Mouse (Mus musculus): ENCODE results near the gene Anxa2. TPM values are rescaled to one million over a fixed set of nuclear protein-coding genes. Genes with fewer than 3 reads are reported as not detected.

The Anxa2 gene
- 48.8 and 105 TPM in 2 replicates for polyA plus RNA-seq (2014; fragmentation: Nextera tagmentation; extraction: Ambion mirVana)

- Histone ChIP-seq H3K4me2 (ENCODE audit: low read length) (peak within 1 kb of the TSS; percentile 64), H3K27ac (replicated peaks; ENCODE audit: low read depth, low read length) (peak within 1 kb of the TSS; percentile 45; the same call in 1 of the 2 replicates), H3K36me3 (ENCODE audit: control insufficient read depth, insufficient read depth, low read length) (no peaks in the 10 kb centered on the region), H3K4me3 (replicated peaks; ENCODE audit: low read depth, low read length) (peak within 1 kb of the TSS; percentile 37), H3K9me3 (ENCODE audit: control insufficient read depth, low read length) (no peaks in the 10 kb centered on the region), H3K4me1 (ENCODE audit: control insufficient read depth, insufficient read depth, low read length) (peaks cover 6% of the 10 kb centered on the region; the same call in 1 of the 2 replicates), H3K27me3 (ENCODE audit: control insufficient read depth, insufficient read depth, low read length) (peaks cover 17% of the 10 kb centered on the region; the same call in 1 of the 2 replicates), H3K9ac (replicated peaks; ENCODE audit: low read length) (peak within 1 kb of the TSS; percentile 56)
- ATAC-seq (ENCODE audit: low FRiP score, low TSS enrichment) (peak; percentile 55), DNase-seq (peak; percentile 78)
- 13% methylated on average over 37 of the region's 37 CpGs for WGBS
Measured at GRCm38 (mm10) chr9:69453066-69453900, at the start of gene Anxa2. Anxa2 (plus strand) TSS chr9:69453620.

- no peaks in the 10 kb centered on the region for H3K9me3 ChIP-seq (ENCODE audit: control insufficient read depth, low read length)
- no peak overlapping the region for H3K4me2 ChIP-seq (ENCODE audit: low read length)
- H3K27me3 ChIP-seq (ENCODE audit: control insufficient read depth, insufficient read depth, low read length): no peaks in the 10 kb centered on the region
- 60% methylated on average over 6 of the region's 6 CpGs for WGBS
- H3K4me1 ChIP-seq (ENCODE audit: control insufficient read depth, insufficient read depth, low read length): no peaks in the 10 kb centered on the region
- DNase-seq (peak; percentile 11), ATAC-seq (ENCODE audit: low FRiP score, low TSS enrichment) (no peak)
- H3K4me3 ChIP-seq (replicated peaks; ENCODE audit: low read depth, low read length): no peak overlapping the region
- H3K27ac ChIP-seq (replicated peaks; ENCODE audit: low read depth, low read length): no peak overlapping the region
- H3K36me3 ChIP-seq (ENCODE audit: control insufficient read depth, insufficient read depth, low read length): peaks cover 6% of the 10 kb centered on the region; the same call in 1 of the 2 replicates
- H3K9ac ChIP-seq (replicated peaks; ENCODE audit: low read length): no peak overlapping the region
Measured at GRCm38 (mm10) chr9:69404671-69405070, 48.7 kb upstream of the Anxa2 start.

DNA sequence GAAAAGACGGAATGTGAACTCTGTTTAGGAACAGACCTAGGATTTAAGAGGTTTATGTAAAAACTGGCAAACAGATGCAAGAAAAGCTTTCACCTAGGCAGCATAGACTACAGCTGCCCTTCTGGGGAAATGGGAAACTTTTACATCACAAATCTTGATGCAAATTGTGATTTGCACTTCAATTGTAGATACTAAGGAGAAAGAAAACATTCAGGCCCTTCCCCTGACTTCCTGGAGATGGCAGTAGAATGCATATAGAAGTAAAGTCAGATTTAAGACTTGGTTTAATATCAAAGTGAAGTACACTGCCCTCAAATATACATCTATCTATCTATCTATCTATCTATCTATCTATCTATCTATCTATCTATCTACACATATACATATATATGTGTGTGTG lies 33.9 kb upstream of the Anxa2 start:
- ATAC-seq (ENCODE audit: low FRiP score, low TSS enrichment) (no peak), DNase-seq (peak; percentile 56)
- Histone ChIP-seq H3K4me2 (ENCODE audit: low read length) (no peak overlapping the region), H3K27ac (replicated peaks; ENCODE audit: low read depth, low read length) (no peak overlapping the region), H3K4me1 (ENCODE audit: control insufficient read depth, insufficient read depth, low read length) (no peaks in the 10 kb centered on the region), H3K36me3 (ENCODE audit: control insufficient read depth, insufficient read depth, low read length) (peaks cover 37% of the 10 kb centered on the region), H3K4me3 (replicated peaks; ENCODE audit: low read depth, low read length) (no peak overlapping the region), H3K9ac (replicated peaks; ENCODE audit: low read length) (no peak overlapping the region), H3K27me3 (ENCODE audit: control insufficient read depth, insufficient read depth, low read length) (no peaks in the 10 kb centered on the region), H3K9me3 (ENCODE audit: control insufficient read depth, low read length) (no peaks in the 10 kb centered on the region)
- WGBS: 89% methylated on average over 1 of the region's 1 CpGs

GRCm38 (mm10) chr9:69430531-69430930 lies 22.9 kb upstream of the Anxa2 start:
- H3K4me3 ChIP-seq (replicated peaks; ENCODE audit: low read depth, low read length): no peak overlapping the region
- no peak overlapping the region for H3K27ac ChIP-seq (replicated peaks; ENCODE audit: low read depth, low read length)
- no peak overlapping the region for H3K4me2 ChIP-seq (ENCODE audit: low read length)
- no peaks in the 10 kb centered on the region for H3K9me3 ChIP-seq (ENCODE audit: control insufficient read depth, low read length)
- no peak overlapping the region for H3K9ac ChIP-seq (replicated peaks; ENCODE audit: low read length)
- no peaks in the 10 kb centered on the region for H3K27me3 ChIP-seq (ENCODE audit: control insufficient read depth, insufficient read depth, low read length)
- peaks cover 24% of the 10 kb centered on the region for H3K36me3 ChIP-seq (ENCODE audit: control insufficient read depth, insufficient read depth, low read length)
- no peak for DNase-seq
- no peak for ATAC-seq (ENCODE audit: low FRiP score, low TSS enrichment)
- 0 out of 2 replicates have a peak, but pooled peaks cover 13% of the 10 kb centered on the region for H3K4me1 ChIP-seq (ENCODE audit: control insufficient read depth, insufficient read depth, low read length)
- 87% methylated on average over 3 of the region's 3 CpGs for WGBS

GRCm38 (mm10) chr9:69431863-69432555 lies 21.4 kb upstream of the Anxa2 start:
- no peaks in the 10 kb centered on the region for H3K9me3 ChIP-seq (ENCODE audit: control insufficient read depth, low read length)
- no peak for ATAC-seq (ENCODE audit: low FRiP score, low TSS enrichment)
- H3K36me3 ChIP-seq (ENCODE audit: control insufficient read depth, insufficient read depth, low read length): peaks cover 14% of the 10 kb centered on the region; the same call in 1 of the 2 replicates
- no peak overlapping the region for H3K4me3 ChIP-seq (replicated peaks; ENCODE audit: low read depth, low read length)
- WGBS: 16% methylated on average over 6 of the region's 6 CpGs
- no peaks in the 10 kb centered on the region for H3K27me3 ChIP-seq (ENCODE audit: control insufficient read depth, insufficient read depth, low read length)
- H3K4me1 ChIP-seq (ENCODE audit: control insufficient read depth, insufficient read depth, low read length): 0 out of 2 replicates have a peak, but pooled peaks cover 13% of the 10 kb centered on the region
- 0 out of 2 replicates have a peak overlapping the region, but pooled peaks have one; percentile 13 for H3K4me2 ChIP-seq (ENCODE audit: low read length)
- H3K9ac ChIP-seq (replicated peaks; ENCODE audit: low read length): no peak overlapping the region
- peak; percentile 77 for DNase-seq
- no peak overlapping the region; the same call in 1 of the 2 replicates for H3K27ac ChIP-seq (replicated peaks; ENCODE audit: low read depth, low read length)

GRCm38 (mm10) chr9:69435194-69435593 lies 18.2 kb upstream of the Anxa2 start:
- WGBS: 65% methylated on average over 10 of the region's 10 CpGs

DNA sequence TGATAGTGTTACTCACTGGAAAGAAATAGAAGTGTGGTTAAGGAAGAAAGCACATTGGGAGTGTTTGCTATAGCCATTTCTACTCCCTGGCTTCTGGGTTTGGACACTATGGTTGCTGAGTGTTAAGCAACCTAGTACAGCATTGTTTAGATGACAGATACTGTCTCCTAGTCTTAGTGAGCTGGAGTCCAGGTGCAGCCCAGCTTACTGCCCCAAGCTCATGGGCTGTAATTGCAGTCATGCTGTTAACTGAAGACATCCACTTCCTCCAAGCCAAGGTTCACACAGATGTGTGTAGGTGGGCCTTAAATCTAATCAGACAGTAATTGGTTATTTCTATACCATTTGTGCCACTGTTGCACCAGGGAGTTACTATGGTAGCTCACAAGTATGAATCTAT lies 17.8 kb upstream of the Anxa2 start:
- no peaks in the 10 kb centered on the region for H3K27me3 ChIP-seq (ENCODE audit: control insufficient read depth, insufficient read depth, low read length)
- H3K4me1 ChIP-seq (ENCODE audit: control insufficient read depth, insufficient read depth, low read length): peaks cover 18% of the 10 kb centered on the region; the same call in 1 of the 2 replicates
- no peak for DNase-seq
- ATAC-seq (ENCODE audit: low FRiP score, low TSS enrichment): no peak
- H3K9me3 ChIP-seq (ENCODE audit: control insufficient read depth, low read length): no peaks in the 10 kb centered on the region
- no peak overlapping the region for H3K4me3 ChIP-seq (replicated peaks; ENCODE audit: low read depth, low read length)
- no peak overlapping the region for H3K4me2 ChIP-seq (ENCODE audit: low read length)
- no peak overlapping the region for H3K9ac ChIP-seq (replicated peaks; ENCODE audit: low read length)
- H3K27ac ChIP-seq (replicated peaks; ENCODE audit: low read depth, low read length): no peak overlapping the region
- H3K36me3 ChIP-seq (ENCODE audit: control insufficient read depth, insufficient read depth, low read length): no peaks in the 10 kb centered on the region

More at GRCm38 (mm10) chr9:69435194-69435593, 18.2 kb upstream of the Anxa2 start:
- H3K9me3 ChIP-seq (ENCODE audit: control insufficient read depth, low read length): no peaks in the 10 kb centered on the region
- H3K9ac ChIP-seq (replicated peaks; ENCODE audit: low read length): no peak overlapping the region
- H3K4me2 ChIP-seq (ENCODE audit: low read length): no peak overlapping the region
- DNase-seq: no peak
- no peak overlapping the region for H3K27ac ChIP-seq (replicated peaks; ENCODE audit: low read depth, low read length)
- H3K27me3 ChIP-seq (ENCODE audit: control insufficient read depth, insufficient read depth, low read length): no peaks in the 10 kb centered on the region
- no peak overlapping the region for H3K4me3 ChIP-seq (replicated peaks; ENCODE audit: low read depth, low read length)
- ATAC-seq (ENCODE audit: low FRiP score, low TSS enrichment): no peak
- no peaks in the 10 kb centered on the region for H3K36me3 ChIP-seq (ENCODE audit: control insufficient read depth, insufficient read depth, low read length)
- peaks cover 18% of the 10 kb centered on the region; the same call in 1 of the 2 replicates for H3K4me1 ChIP-seq (ENCODE audit: control insufficient read depth, insufficient read depth, low read length)

DNA sequence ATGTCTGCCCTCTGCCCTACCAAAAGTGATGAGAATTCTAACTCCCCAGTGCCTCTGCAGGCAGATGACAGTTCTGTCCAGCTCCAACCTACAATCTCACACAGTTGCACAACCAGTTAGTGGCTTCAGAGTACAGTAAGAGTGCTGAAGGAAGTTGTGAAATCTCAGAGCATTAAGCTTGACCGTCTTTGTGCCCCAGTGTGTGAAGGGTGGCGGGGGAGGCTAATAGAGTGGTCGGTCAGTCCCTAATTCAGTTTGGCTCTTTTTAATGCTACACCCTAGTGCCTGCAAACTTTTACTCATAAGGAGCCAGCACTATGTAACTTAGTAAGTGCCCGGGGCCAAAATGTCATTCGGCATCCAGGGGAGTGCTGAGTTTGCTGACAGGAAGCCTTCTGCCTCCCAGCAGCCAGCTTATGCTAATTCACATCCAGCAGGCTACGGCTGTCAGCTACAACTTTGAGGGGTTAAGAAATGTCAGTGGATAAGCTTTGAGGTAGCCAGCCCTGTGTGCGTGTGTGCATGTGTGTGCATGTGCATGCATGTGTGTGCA lies 13.5 kb upstream of the Anxa2 start:
- Histone ChIP-seq H3K4me1 (ENCODE audit: control insufficient read depth, insufficient read depth, low read length) (peaks cover 5% of the 10 kb centered on the region; the same call in 1 of the 2 replicates), H3K9me3 (ENCODE audit: control insufficient read depth, low read length) (no peaks in the 10 kb centered on the region), H3K27ac (replicated peaks; ENCODE audit: low read depth, low read length) (no peak overlapping the region), H3K4me2 (ENCODE audit: low read length) (no peak overlapping the region), H3K9ac (replicated peaks; ENCODE audit: low read length) (no peak overlapping the region), H3K36me3 (ENCODE audit: control insufficient read depth, insufficient read depth, low read length) (no peaks in the 10 kb centered on the region), H3K4me3 (replicated peaks; ENCODE audit: low read depth, low read length) (no peak overlapping the region), H3K27me3 (ENCODE audit: control insufficient read depth, insufficient read depth, low read length) (no peaks in the 10 kb centered on the region)
- peak; percentile 65 for DNase-seq
- WGBS: 16% methylated on average over 7 of the region's 7 CpGs
- no peak; the same call in 1 of the 2 replicates for ATAC-seq (ENCODE audit: low FRiP score, low TSS enrichment)
